Mouse (Mus musculus) megakaryocyte, embryonic 14.5 days (primary cell): ENCODE measurements around the gene Gpat2.

ENCODE experiments used
- FLI1 ChIP-seq: IDR thresholded peaks from 2 replicates; pipeline ENCODE4 v1.6.1; 2012; ENCODE audit warnings: low read length, inconsistent platforms, mixed read lengths
- GATA1 ChIP-seq: IDR thresholded peaks from 3 replicates; pipeline ENCODE4 v1.6.1; 2012; ENCODE audit warnings: mixed read lengths, low read length, inconsistent platforms, borderline replicate concordance

- TF ChIP-seq FLI1 (no peak), GATA1 (no peak)
Observed at GRCm38 (mm10) chr2:127471281-127471680, 46.3 kb downstream of the Gpat2 start.
